Mouse (Mus musculus) cerebellum, adult 9-11 months (tissue): ENCODE measurements around the gene Trim8.

Source experiments
- DNase-seq: peaks from one replicate; pipeline ENCODE4 v3.0.0; 2022

The Trim8 gene

GRCm38 (mm10) chr19:46524601-46525321, 23.3 kb downstream of the Trim8 start:
- DNase-seq = no peak

- DNase-seq = no peak
These were observed 24.5 kb downstream of the Trim8 start for GRCm38 (mm10) chr19:46525691-46526631.

- DNase-seq = no peak
These were observed 26.4 kb downstream of the Trim8 start for GRCm38 (mm10) chr19:46527632-46528528.

- DNase-seq = peak; percentile 80
These were observed 27.2 kb downstream of the Trim8 start for GRCm38 (mm10) chr19:46528529-46529213.

- DNase-seq = no peak
These were observed 28.3 kb downstream of the Trim8 start for GRCm38 (mm10) chr19:46529601-46530448.

- no peak for DNase-seq
These were observed 29.0 kb downstream of the Trim8 start for GRCm38 (mm10) chr19:46530449-46530990.

GRCm38 (mm10) chr19:46531071-46532030, 29.8 kb downstream of the Trim8 start:
- DNase-seq = no peak

- peak; percentile 57 for DNase-seq
These were observed 30.7 kb downstream of the Trim8 start for GRCm38 (mm10) chr19:46532031-46532688.

- DNase-seq = no peak
These were observed 31.6 kb downstream of the Trim8 start for GRCm38 (mm10) chr19:46533066-46533465.

- no peak for DNase-seq
These were observed 32.0 kb downstream of the Trim8 start for GRCm38 (mm10) chr19:46533525-46533924.

- DNase-seq = no peak
These were observed 33.1 kb downstream of the Trim8 start for GRCm38 (mm10) chr19:46534542-46535098.

- DNase-seq = no peak
These were observed 35.9 kb downstream of the Trim8 start for GRCm38 (mm10) chr19:46537357-46537756.

- no peak for DNase-seq
These were observed 36.7 kb downstream of the Trim8 start for GRCm38 (mm10) chr19:46538213-46538612.

GRCm38 (mm10) chr19:46542750-46543149, 41.2 kb downstream of the Trim8 start:
- DNase-seq = no peak

- DNase-seq = no peak
These were observed 46.1 kb downstream of the Trim8 start for GRCm38 (mm10) chr19:46547565-46547964.

- DNase-seq = no peak
These were observed 46.6 kb downstream of the Trim8 start for GRCm38 (mm10) chr19:46548110-46548509.

- no peak for DNase-seq
These were observed 48.9 kb downstream of the Trim8 start for GRCm38 (mm10) chr19:46550385-46550784.

GRCm38 (mm10) chr19:46552496-46552895, 51.0 kb downstream of the Trim8 start:
- no peak for DNase-seq

- no peak for DNase-seq
These were observed 52.0 kb downstream of the Trim8 start for GRCm38 (mm10) chr19:46553541-46553955.
